ENCODE assay signal across 9 mouse cellular contexts in the genomic region with DNA sequence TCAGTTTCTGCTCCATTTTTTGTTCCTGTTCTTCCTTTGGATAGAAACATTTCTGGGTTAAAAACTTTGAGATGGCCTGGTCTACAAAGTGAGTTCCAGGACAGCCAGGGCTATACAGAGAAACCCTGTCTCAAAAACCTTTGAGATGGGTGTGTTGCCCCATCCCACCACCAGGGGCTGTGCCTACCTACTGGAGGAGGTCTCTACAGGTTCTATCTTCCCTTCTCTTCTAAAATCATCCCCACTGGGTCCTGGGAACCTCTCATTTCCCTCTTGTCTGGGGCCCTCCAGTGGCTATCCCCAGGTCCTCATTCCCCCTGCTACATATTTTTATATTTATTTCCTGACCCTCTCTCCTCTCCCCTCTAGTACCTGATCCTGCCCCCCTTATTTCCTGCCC. TPM values are rescaled to one million over a fixed set of nuclear protein-coding genes. Genes with fewer than 3 reads are reported as not detected.
A peak's percentile ranks its signal among the peaks of the same experiment; 100 is the strongest.
DNase-seq lines count a peak whose midpoint lies in the region; ATAC-seq lines count a peak whose summit lies in the region.
"Had no signal": no experiment of that assay in that cellular context is flagged by ENCODE, and none has a peak within 500 bp of the region (broad histone marks: within the 10 kb centered on the region; RNA-seq: fewer than 3 reads in every experiment).

No protein-coding gene starts in this region.

- no peak overlapping the region for H3K27ac ChIP-seq in hindbrain, embryonic 11.5 days (ENCODE audit: low read depth, low read length)
- H3K27ac ChIP-seq in hindbrain, embryonic 10.5 days: no peak overlapping the region
- no peak overlapping the region for H3K27ac ChIP-seq in forebrain, embryonic 12.5 days
- H3K27ac ChIP-seq: embryonic facial prominence, embryonic 12.5 days had no signal

- no peak for ATAC-seq in hindbrain, embryonic 11.5 days (ENCODE audit: low FRiP score)
- peak; percentile 75 for ATAC-seq in granulocyte monocyte progenitor cell, adult 5-6 weeks (replicated peaks; ENCODE audit: poor library complexity, severe bottlenecking)
- ATAC-seq in forebrain, embryonic 12.5 days (ENCODE audit: low FRiP score): no peak

- H3K36me3 ChIP-seq in hindbrain, embryonic 11.5 days (ENCODE audit: control insufficient read depth, insufficient read depth, low read length): no peaks in the 10 kb centered on the region
- H3K36me3 ChIP-seq in hindbrain, embryonic 10.5 days: no peaks in the 10 kb centered on the region
- no peaks in the 10 kb centered on the region for H3K36me3 ChIP-seq in forebrain, embryonic 12.5 days (replicated peaks)
- H3K36me3 ChIP-seq: embryonic facial prominence, embryonic 12.5 days had no signal

- no peaks in the 10 kb centered on the region for H3K4me1 ChIP-seq in hindbrain, embryonic 11.5 days (replicated peaks; ENCODE audit: control insufficient read depth, insufficient read depth, low read length)
- peaks cover 5% of the 10 kb centered on the region; the same call in 1 of the 2 replicates for H3K4me1 ChIP-seq in hindbrain, embryonic 10.5 days (replicated peaks)
- H3K4me1 ChIP-seq in forebrain, embryonic 12.5 days: no peaks in the 10 kb centered on the region
- H3K4me1 ChIP-seq: embryonic facial prominence, embryonic 12.5 days had no signal

- H3K4me3 ChIP-seq in hindbrain, embryonic 11.5 days (ENCODE audit: low read depth, low read length): no peak overlapping the region
- no peak overlapping the region for H3K4me3 ChIP-seq in hindbrain, embryonic 10.5 days
- no peak overlapping the region for H3K4me3 ChIP-seq in forebrain, embryonic 12.5 days (replicated peaks)
- H3K4me3 ChIP-seq: embryonic facial prominence, embryonic 12.5 days had no signal

- DNase-seq in hindbrain, embryonic 11.5 days (ENCODE audit: low spot score): peak; percentile 32
- no peak for DNase-seq in hindbrain, embryonic 10.5 days (ENCODE audit: low spot score)
- peak; percentile 81 for DNase-seq in ES-CJ7 (ENCODE audit: low read depth, low spot score)
- DNase-seq in natural killer cell, adult 2 months (ENCODE audit: low spot score in 2 of 2): peak; percentile 48 to 66
- DNase-seq in urinary bladder, postnatal 25 days (ENCODE audit: low spot score): no peak
- no peak for DNase-seq in right cerebral cortex, postnatal 4 days

- no peaks in the 10 kb centered on the region for H3K27me3 ChIP-seq in hindbrain, embryonic 11.5 days (ENCODE audit: control insufficient read depth, insufficient read depth, low read length)
- no peaks in the 10 kb centered on the region for H3K27me3 ChIP-seq in hindbrain, embryonic 10.5 days (ENCODE audit: insufficient read depth, poor library complexity, severe bottlenecking)
- no peaks in the 10 kb centered on the region for H3K27me3 ChIP-seq in forebrain, embryonic 12.5 days
- H3K27me3 ChIP-seq: embryonic facial prominence, embryonic 12.5 days had no signal

- H3K4me2 ChIP-seq in hindbrain, embryonic 11.5 days (replicated peaks; ENCODE audit: low read depth, low read length): no peak overlapping the region
- H3K4me2 ChIP-seq in forebrain, embryonic 12.5 days: no peak overlapping the region
- H3K4me2 ChIP-seq: embryonic facial prominence, embryonic 12.5 days had no signal

- H3K9ac ChIP-seq in hindbrain, embryonic 11.5 days (ENCODE audit: low read depth, low read length): no peak overlapping the region
- no peak overlapping the region for H3K9ac ChIP-seq in forebrain, embryonic 12.5 days
- H3K9ac ChIP-seq: embryonic facial prominence, embryonic 12.5 days had no signal

- H3K9me3 ChIP-seq in hindbrain, embryonic 11.5 days (ENCODE audit: control insufficient read depth, low read length): no peaks in the 10 kb centered on the region
- no peaks in the 10 kb centered on the region for H3K9me3 ChIP-seq in hindbrain, embryonic 10.5 days
- H3K9me3 ChIP-seq in forebrain, embryonic 12.5 days: no peaks in the 10 kb centered on the region
- H3K9me3 ChIP-seq: embryonic facial prominence, embryonic 12.5 days had no signal

RNA-seq across cellular contexts. Expression of gene Rbx1, which starts 41.1 kb away (rescaled TPM):
- 531 and 563 TPM in 2 replicates for polyA plus RNA-seq in hindbrain, embryonic 11.5 days (2014; fragmentation: Nextera tagmentation; extraction: Ambion mirVana)
- 622 and 639 TPM in 2 replicates for polyA plus RNA-seq in hindbrain, embryonic 10.5 days (2016; fragmentation: Nextera tagmentation; extraction: Ambion mirVana)
- 251 and 317 TPM in 2 replicates for total RNA-seq in granulocyte monocyte progenitor cell, adult 5-6 weeks (2014; fragmentation: Nextera tagmentation)
- 170 and 241 TPM in 2 replicates for total RNA-seq in granulocyte monocyte progenitor cell, adult 5-6 weeks (2017)
- polyA plus RNA-seq in forebrain, embryonic 12.5 days (2016; fragmentation: Nextera tagmentation; extraction: Ambion mirVana): 559 and 579 TPM in 2 replicates

Comparison
In these comparisons a context has a peak if more than half of its experiments do, and no peak if none do; other contexts are left out.
1. DNase-seq: peak in hindbrain, embryonic 11.5 days (single experiment), ES-CJ7 (single experiment) and natural killer cell, adult 2 months (2 of 2); none in hindbrain, embryonic 10.5 days (single experiment), urinary bladder, postnatal 25 days (single experiment) and right cerebral cortex, postnatal 4 days (single experiment).